Mouse (Mus musculus) embryonic fibroblast, embryonic 13.5 days (primary cell): ENCODE results near the gene Mrpl44. TPM values are rescaled to one million over a fixed set of nuclear protein-coding genes. Genes with fewer than 3 reads are reported as not detected.

ENCODE experiments used
- H3K27ac ChIP-seq: 2 replicates; pipeline ENCODE4 v1.5.1; 2012; ENCODE audit warnings: low read length, control low read depth, inconsistent platforms; ENCODE audit not compliant: insufficient read depth
- H3K4me1 ChIP-seq: 2 replicates; pipeline ENCODE4 v1.6.1; 2011; ENCODE audit warnings: low read length; ENCODE audit not compliant: control insufficient read depth, insufficient read depth
- H3K4me3 ChIP-seq: 2 replicates; pipeline ENCODE4 v1.5.1; 2011; ENCODE audit warnings: mild to moderate bottlenecking, control low read depth, low read length; ENCODE audit not compliant: insufficient read depth
- CTCF ChIP-seq: IDR thresholded peaks from 2 replicates; pipeline ENCODE4 v1.5.1; 2011; ENCODE audit warnings: mild to moderate bottlenecking, control low read depth, low read length, moderate library complexity, borderline replicate concordance; ENCODE audit not compliant: insufficient read depth
- POLR2A ChIP-seq: IDR thresholded peaks from 2 replicates; pipeline ENCODE4 v1.6.1; 2011; ENCODE audit warnings: low read depth, mild to moderate bottlenecking, control low read depth, low read length, moderate library complexity
- polyA plus RNA-seq: library from polyadenylated mRNA; stranded (reverse); fragments of >200 nt; gene quantifications from 2 replicates; pipeline ENCODE4 v1.2.4, GENCODE M21; 2011; ENCODE audit warnings: low read depth; ENCODE audit not compliant: missing spikeins, insufficient read length

Gene Mrpl44
- polyA plus RNA-seq, 1 experiment, result 17.3 TPM

DNA sequence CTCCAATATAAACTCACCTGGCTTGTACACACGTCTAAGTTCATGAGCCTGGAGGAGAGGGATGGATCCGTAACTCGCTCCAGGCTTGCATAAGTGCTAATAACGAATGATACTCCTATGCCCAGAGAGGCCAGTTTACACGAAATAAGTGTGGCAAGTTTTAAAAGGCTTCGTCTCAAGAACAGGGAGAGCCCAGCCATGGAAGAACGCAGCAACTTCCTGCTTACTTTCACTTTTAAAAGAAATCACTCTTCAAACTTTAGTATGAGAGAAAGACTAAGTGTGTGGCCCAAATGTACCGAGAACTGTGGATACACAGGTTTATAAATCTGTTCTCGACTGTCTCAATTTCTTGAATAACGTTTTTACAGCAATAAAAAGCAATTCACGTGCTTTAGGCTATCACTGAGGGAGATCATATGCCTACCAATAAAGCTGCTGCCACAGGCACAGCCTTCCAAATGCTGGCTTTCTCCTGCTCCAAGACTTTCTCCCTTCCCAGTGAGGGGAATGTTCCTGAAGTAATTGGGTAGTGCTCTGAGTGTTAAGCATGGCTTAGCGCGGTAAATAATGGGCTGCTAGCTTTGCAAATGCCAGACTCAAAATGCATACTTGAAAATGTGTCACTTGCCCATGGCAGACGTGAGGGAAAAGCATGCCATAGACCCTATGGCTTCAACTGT, 48.3 kb downstream of the Mrpl44 start:
- peak overlapping the region; percentile 28 for H3K27ac ChIP-seq
- H3K4me3 ChIP-seq, result peak overlapping the region; percentile 26
- no peak for TF ChIP-seq POLR2A
- TF ChIP-seq CTCF, result no peak
- peaks cover 6% of the 10 kb centered on the region for H3K4me1 ChIP-seq

Other genes with a start within 250 kb of the Mrpl44 start
- 1.2 and 3.0 TPM in 2 replicates for gene Ap1s3, start 104.0 kb upstream of the Mrpl44 start, polyA plus RNA-seq
- gene Wdfy1, start 125 bp downstream of the Mrpl44 start, polyA plus RNA-seq, result 76.3 and 89.7 TPM in 2 replicates
- 313 and 352 TPM in 2 replicates for gene Serpine2, start 85.2 kb downstream of the Mrpl44 start, polyA plus RNA-seq